Mouse (Mus musculus): Measurements from ENCODE around the gene Adamts8. TPM values are rescaled to one million over a fixed set of nuclear protein-coding genes. Genes with fewer than 3 reads are reported as not detected.

The Adamts8 gene
- total and polyA plus RNA-seq, 3 experiments: 2.0 to 3.6 (median 3.3) TPM

- Histone ChIP-seq H3K9ac (ENCODE audit: low read depth, low read length) (no peak overlapping the region), H3K36me3 (ENCODE audit: control insufficient read depth, insufficient read depth, low read length) (no peaks in the 10 kb centered on the region), H3K27ac (no peak overlapping the region), H3K4me1 (ENCODE audit: control insufficient read depth, insufficient read depth, low read length) (peaks cover 3% of the 10 kb centered on the region), H3K27me3 (ENCODE audit: control insufficient read depth, insufficient read depth, low read length) (no peaks in the 10 kb centered on the region), H3K4me3 (no peak overlapping the region), H3K79me2 (replicated peaks; ENCODE audit: control insufficient read depth, insufficient read depth, low read length) (no peaks in the 10 kb centered on the region)
- WGBS: 87% methylated on average over 5 of the region's 5 CpGs
- intact Hi-C loops (cut with DNase I): no loop called here
- no peak for TF ChIP-seq CTCF (IDR thresholded peaks at IDR 0.05)
- TF ChIP-seq POLR2A (IDR thresholded peaks at IDR 0.05; ENCODE audit: insufficient read depth, low read depth, low read length): no peak
- no peak for TF ChIP-seq EP300 (IDR thresholded peaks at IDR 0.05; ENCODE audit: insufficient read depth, low read depth, low read length)
- DNase-seq: no peak
Measured at GRCm38 (mm10) chr9:30910491-30910890, 31.9 kb upstream of the Adamts8 start.

DNA sequence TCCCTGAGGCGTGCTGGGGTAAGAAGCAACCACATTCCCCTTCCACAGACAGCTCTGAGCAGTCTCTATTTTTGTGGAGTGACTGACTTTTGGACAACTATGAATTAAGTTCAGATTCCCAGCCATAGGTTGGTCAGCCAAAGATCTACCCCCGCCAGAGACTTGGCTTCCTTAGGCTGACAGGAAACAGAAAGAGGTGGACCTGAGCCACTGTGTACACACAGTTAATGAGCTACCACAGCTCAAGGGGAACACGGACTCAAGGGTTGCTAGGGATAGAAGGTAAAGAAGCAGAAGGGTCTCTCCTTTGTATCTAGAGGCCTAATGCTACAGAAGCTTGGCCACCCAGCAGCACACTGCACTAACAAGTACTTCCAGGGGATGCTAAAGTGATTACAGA, 30.2 kb upstream of the Adamts8 start:
- no peaks in the 10 kb centered on the region for H3K36me3 ChIP-seq (ENCODE audit: control insufficient read depth, insufficient read depth, low read length)
- no peak overlapping the region for H3K9ac ChIP-seq (ENCODE audit: low read depth, low read length)
- no peaks in the 10 kb centered on the region for H3K79me2 ChIP-seq (replicated peaks; ENCODE audit: control insufficient read depth, insufficient read depth, low read length)
- H3K4me1 ChIP-seq (ENCODE audit: control insufficient read depth, insufficient read depth, low read length): peaks cover 3% of the 10 kb centered on the region
- intact Hi-C loops (cut with DNase I): no loop called here
- no peak overlapping the region for H3K4me3 ChIP-seq
- no peak overlapping the region for H3K27ac ChIP-seq
- DNase-seq: no peak
- WGBS: 37% methylated on average over 3 of the region's 3 CpGs
- H3K27me3 ChIP-seq (ENCODE audit: control insufficient read depth, insufficient read depth, low read length): no peaks in the 10 kb centered on the region
- TF ChIP-seq POLR2A (IDR thresholded peaks at IDR 0.05; ENCODE audit: insufficient read depth, low read depth, low read length) (no peak), CTCF (IDR thresholded peaks at IDR 0.05) (no peak), EP300 (IDR thresholded peaks at IDR 0.05; ENCODE audit: insufficient read depth, low read depth, low read length) (no peak)

DNA sequence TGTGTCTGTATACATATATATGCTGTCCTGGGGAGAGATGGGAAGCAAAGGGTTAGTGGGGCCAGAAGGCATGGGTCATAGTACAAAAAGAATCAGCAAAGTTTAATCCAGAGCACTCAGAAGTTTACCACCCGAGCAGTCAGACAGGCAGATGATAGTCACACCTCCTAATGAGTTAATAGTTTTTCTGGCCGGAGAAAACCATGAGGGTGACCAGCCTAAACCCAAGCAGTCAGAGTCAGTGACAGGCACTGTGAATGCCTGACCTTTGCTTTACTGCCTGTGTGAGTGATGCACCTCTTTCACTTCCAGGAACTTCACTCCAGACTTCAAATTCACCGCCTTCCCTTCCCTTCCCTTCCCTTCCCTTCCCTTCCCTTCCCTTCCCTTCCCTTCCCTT, 28.9 kb upstream of the Adamts8 start:
- Histone ChIP-seq H3K4me3 (no peak overlapping the region), H3K9ac (ENCODE audit: low read depth, low read length) (no peak overlapping the region), H3K4me1 (ENCODE audit: control insufficient read depth, insufficient read depth, low read length) (peaks cover 3% of the 10 kb centered on the region), H3K79me2 (replicated peaks; ENCODE audit: control insufficient read depth, insufficient read depth, low read length) (no peaks in the 10 kb centered on the region), H3K27me3 (ENCODE audit: control insufficient read depth, insufficient read depth, low read length) (no peaks in the 10 kb centered on the region), H3K27ac (no peak overlapping the region), H3K36me3 (ENCODE audit: control insufficient read depth, insufficient read depth, low read length) (no peaks in the 10 kb centered on the region)
- WGBS: 60% methylated on average over 3 of the region's 3 CpGs
- intact Hi-C loops (cut with DNase I): no loop called here
- TF ChIP-seq EP300 (IDR thresholded peaks at IDR 0.05; ENCODE audit: insufficient read depth, low read depth, low read length) (no peak), CTCF (IDR thresholded peaks at IDR 0.05) (no peak), POLR2A (IDR thresholded peaks at IDR 0.05; ENCODE audit: insufficient read depth, low read depth, low read length) (no peak)
- DNase-seq: no peak

DNA sequence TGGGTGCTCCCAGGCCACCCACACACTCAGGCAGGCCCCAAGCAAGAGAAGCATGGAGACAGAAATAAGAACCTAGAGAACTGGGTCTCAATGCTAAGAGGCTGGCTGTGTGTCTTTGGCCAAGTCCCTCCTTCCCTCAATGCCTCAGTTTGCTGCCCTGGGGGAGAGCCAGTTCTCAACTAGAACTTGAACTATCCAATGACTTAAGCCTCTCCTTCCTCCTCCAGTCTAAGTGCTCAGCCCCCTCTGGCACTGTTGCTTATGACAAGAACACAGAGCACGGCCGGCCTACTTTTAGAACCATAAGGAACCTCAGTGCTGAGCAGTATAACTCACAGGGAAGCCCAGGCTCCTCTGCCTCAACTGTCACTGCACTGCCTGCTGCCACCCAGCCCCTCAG, 28.1 kb upstream of the Adamts8 start:
- Histone ChIP-seq H3K9ac (ENCODE audit: low read depth, low read length) (no peak overlapping the region), H3K79me2 (replicated peaks; ENCODE audit: control insufficient read depth, insufficient read depth, low read length) (no peaks in the 10 kb centered on the region), H3K27me3 (ENCODE audit: control insufficient read depth, insufficient read depth, low read length) (no peaks in the 10 kb centered on the region), H3K36me3 (ENCODE audit: control insufficient read depth, insufficient read depth, low read length) (no peaks in the 10 kb centered on the region), H3K4me1 (ENCODE audit: control insufficient read depth, insufficient read depth, low read length) (peaks cover 3% of the 10 kb centered on the region), H3K27ac (no peak overlapping the region), H3K4me3 (no peak overlapping the region)
- WGBS: 48% methylated on average over 2 of the region's 2 CpGs
- TF ChIP-seq EP300 (IDR thresholded peaks at IDR 0.05; ENCODE audit: insufficient read depth, low read depth, low read length): no peak
- TF ChIP-seq CTCF (IDR thresholded peaks at IDR 0.05): no peak
- no peak for TF ChIP-seq POLR2A (IDR thresholded peaks at IDR 0.05; ENCODE audit: insufficient read depth, low read depth, low read length)
- intact Hi-C loops (cut with DNase I): no loop called here
- no peak for DNase-seq

DNA sequence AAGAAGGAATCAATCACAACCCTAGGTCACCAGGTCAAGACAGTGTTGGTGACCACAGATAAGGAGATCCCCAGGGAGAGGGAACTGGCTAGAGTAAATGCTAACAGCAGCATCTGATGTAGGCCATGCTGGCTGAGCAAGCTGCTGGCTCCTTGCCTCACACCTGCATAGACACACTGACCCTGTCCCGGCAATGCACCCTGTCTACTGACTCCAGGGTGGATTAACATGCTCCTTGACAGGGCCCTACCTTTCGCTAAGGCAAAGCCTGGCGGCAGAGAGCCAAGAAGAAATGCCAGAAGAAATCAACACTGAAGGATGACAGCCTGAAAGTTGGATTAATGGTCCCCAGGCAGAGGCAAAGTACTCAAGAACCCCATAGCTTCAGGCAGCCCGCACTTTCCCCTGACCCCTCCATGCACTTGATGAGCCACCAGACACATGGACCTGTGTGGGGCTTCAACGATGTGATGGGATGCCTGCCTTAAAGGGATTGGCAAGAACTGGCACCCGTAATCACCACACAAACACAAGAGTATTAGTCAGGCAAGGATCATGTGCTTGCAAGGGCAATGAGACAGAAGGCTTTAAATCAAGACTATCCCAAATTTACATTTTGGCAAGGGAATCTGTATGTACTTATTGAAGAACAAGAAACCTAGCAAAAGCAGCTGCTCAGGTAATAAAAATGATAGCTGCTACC, 25.9 kb upstream of the Adamts8 start:
- H3K4me1 ChIP-seq (ENCODE audit: control insufficient read depth, insufficient read depth, low read length): peaks cover 5% of the 10 kb centered on the region

More for the DNA sequence above, 25.9 kb upstream of the Adamts8 start:
- H3K27me3 ChIP-seq (ENCODE audit: control insufficient read depth, insufficient read depth, low read length): no peaks in the 10 kb centered on the region
- no peaks in the 10 kb centered on the region for H3K36me3 ChIP-seq (ENCODE audit: control insufficient read depth, insufficient read depth, low read length)
- no peak overlapping the region for H3K27ac ChIP-seq
- no peak for DNase-seq
- intact Hi-C loops (cut with DNase I): loop anchor here (5.0 kb wide), 1 partner anchor 69 kb away; no protein-coding TSS in a partner anchor
- TF ChIP-seq EP300 (IDR thresholded peaks at IDR 0.05; ENCODE audit: insufficient read depth, low read depth, low read length) (no peak), CTCF (IDR thresholded peaks at IDR 0.05) (no peak), POLR2A (IDR thresholded peaks at IDR 0.05; ENCODE audit: insufficient read depth, low read depth, low read length) (no peak)
- H3K4me3 ChIP-seq: no peak overlapping the region
- no peak overlapping the region for H3K9ac ChIP-seq (ENCODE audit: low read depth, low read length)
- WGBS: 77% methylated on average over 6 of the region's 6 CpGs
- no peaks in the 10 kb centered on the region for H3K79me2 ChIP-seq (replicated peaks; ENCODE audit: control insufficient read depth, insufficient read depth, low read length)

Data from heart, adult 2 months (tissue).